Mouse (Mus musculus) spleen, adult 2 months (tissue): Measurements from ENCODE around the gene Gsg1.

Experiments
- CTCF ChIP-seq: fragments of 200-500 bp; IDR thresholded peaks from 2 replicates; pipeline ENCODE4 v1.5.1; 2011; ENCODE audit warnings: mild to moderate bottlenecking, inconsistent platforms; ENCODE audit not compliant: insufficient read depth, insufficient read length, insufficient replicate concordance; ENCODE audit errors: extremely low read depth
- POLR2A ChIP-seq: fragments of 200-500 bp; IDR thresholded peaks from 2 replicates; pipeline ENCODE4 v1.6.1; 2011; ENCODE audit warnings: low read depth, low read length, inconsistent platforms

DNA sequence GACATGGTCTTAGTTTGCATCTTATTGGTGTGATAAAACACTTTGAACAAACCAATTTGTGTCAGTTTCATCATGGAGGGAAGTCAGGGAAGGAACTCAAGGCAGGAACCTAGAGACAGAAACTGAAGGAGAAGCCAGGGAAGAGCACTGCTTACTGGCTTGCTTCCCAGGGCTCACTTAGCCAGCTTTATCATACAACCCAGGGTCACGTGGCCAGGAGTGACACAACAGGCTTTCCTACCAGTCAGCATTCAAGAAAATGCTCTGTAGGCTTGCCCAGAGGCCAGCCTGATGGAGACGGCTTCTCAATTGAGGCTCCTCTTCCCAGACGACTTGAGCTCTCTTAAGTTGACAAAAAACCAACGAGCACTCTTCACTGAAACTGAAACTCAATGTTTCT is 59.2 kb downstream of the Gsg1 start:
- TF ChIP-seq CTCF: no peak
- TF ChIP-seq POLR2A: no peak
